Mouse (Mus musculus) liver, postnatal 0 days (tissue): ENCODE data around the gene Prdm15.

Experiments used
- CTCF ChIP-seq: sonication (generic); IDR thresholded peaks from 2 replicates; pipeline ENCODE4 v1.5.1; 2016; ENCODE audit warnings: antibody characterized with exemption, low read depth
- EP300 ChIP-seq: IDR thresholded peaks from 2 replicates; pipeline ENCODE4 v1.6.1; 2016; ENCODE audit warnings: antibody characterized with exemption, low read depth, mild to moderate bottlenecking

GRCm38 (mm10) chr16:97874376-97874775 lies 22.7 kb upstream of the Prdm15 start:
- TF ChIP-seq CTCF = no peak
- no peak for TF ChIP-seq EP300
